Mouse (Mus musculus) spleen, postnatal 4 days (tissue): Measurements from ENCODE around the gene Ak3.
"Not testable (repeated sequence)": the region's sequence is repeated elsewhere in the genome, so short reads cannot be mapped to it uniquely, and the experiment has no call there.

ENCODE experiments used
- DNase-seq, 2 experiments: peaks; one replicate each; pipeline ENCODE4 v3.0.0; 2022; ENCODE audit warnings: low spot score in 2 of 2

The Ak3 gene

GRCm38 (mm10) chr19:29044353-29044768 lies 3.4 kb downstream of the Ak3 start:
- no peak for DNase-seq

DNA sequence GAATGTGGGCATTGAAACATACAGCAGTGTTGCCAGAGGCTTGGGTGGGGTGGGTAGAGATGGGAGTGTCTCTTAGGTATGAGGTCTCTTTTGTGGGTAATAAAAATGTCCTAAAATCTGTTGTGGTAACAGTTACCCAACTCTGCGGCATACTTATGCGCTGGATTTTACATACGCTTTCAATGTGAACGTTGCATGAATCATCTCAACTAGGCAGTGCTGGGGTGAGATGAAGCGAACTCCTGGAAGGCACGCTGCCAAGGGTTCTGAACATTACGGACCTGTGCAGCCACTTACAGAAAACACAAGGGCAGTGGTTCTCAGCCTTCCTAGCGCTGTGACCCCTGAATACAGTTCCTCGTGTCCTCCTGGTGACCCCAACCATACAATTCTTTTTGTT lies 5.1 kb downstream of the Ak3 start:
- DNase-seq = no peak

DNA sequence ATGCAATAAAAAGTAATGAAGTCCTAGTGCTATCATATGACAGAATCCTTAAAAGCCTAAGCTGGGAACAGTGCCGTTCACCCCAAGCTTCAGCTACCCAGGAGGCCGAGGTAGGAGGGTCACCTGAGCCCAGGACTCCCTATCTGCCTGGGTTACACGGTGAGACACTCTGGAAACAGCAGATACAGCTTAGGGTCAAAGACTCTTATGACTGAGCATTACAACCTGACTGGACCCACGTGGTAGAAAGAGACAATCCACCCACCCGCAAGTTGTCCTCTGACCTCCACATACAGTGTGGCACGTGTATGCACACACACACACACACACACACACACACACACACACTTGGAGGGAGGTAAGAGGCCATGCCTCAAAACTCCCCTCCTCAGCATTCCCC lies 5.6 kb downstream of the Ak3 start:
- DNase-seq = no peak

GRCm38 (mm10) chr19:29040206-29040605 lies 7.6 kb downstream of the Ak3 start:
- DNase-seq = no peak

GRCm38 (mm10) chr19:29039334-29039733 lies 8.4 kb downstream of the Ak3 start:
- DNase-seq = no peak

- DNase-seq = no peak
These were observed 10.2 kb downstream of the Ak3 start for GRCm38 (mm10) chr19:29037541-29037940.

DNA sequence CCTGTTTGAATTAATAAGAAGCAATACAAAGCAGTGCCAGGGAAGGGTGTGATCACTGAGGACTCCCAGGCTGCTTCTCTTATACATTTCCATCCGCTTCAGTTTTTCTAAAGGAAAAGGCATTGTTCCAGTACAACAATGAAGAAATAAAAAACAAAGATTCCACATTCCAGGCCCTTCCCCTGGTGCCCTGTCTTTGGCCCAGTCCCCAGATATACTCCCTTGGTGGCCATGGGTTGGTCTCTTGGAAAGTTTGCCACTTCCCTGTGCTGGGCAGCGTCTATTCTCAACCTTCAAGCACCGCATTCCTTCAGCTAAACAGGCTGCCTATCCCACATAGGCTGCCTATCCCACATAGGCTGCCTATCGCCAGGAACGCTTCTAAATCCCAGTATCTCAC lies 10.7 kb downstream of the Ak3 start:
- DNase-seq = no peak

DNA sequence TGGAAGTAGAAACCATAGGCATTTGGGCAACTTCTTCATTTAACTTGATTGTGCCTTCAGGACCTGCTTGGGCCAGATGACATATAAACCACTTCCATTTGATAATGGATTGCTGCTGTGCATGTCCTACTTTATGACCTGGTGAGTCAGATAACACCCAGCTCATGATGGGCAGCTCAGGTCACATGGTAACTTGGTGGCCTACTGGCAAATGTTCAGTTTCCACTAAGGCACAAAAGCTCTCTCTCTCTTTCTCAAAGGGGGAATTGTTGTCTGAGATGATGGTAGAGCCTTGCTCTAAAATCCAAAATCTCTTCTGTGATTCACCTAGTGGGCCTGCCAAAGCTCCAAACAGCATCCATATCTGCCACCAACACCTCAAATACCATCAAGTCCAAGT lies 15.1 kb downstream of the Ak3 start:
- DNase-seq = no peak

DNA sequence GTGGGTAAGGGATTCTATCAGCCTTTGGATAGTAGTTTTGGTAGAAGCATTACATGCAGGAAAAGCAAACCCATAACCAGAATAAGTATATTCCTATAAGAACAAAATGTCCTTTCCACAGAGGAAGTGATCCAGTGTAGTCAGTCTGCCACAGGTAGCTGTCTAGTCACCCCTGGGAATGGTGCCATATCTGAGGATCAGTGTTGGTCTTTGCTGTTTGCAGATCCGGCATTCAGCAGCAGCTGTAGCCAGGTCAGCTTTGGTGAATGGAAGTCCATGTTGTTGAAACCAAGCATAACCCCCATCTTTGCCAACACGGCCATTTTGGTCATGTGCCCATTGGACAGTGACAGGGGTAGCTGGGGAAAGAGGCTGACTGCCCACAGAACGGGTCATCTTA lies 16.0 kb downstream of the Ak3 start:
- DNase-seq = no peak

DNA sequence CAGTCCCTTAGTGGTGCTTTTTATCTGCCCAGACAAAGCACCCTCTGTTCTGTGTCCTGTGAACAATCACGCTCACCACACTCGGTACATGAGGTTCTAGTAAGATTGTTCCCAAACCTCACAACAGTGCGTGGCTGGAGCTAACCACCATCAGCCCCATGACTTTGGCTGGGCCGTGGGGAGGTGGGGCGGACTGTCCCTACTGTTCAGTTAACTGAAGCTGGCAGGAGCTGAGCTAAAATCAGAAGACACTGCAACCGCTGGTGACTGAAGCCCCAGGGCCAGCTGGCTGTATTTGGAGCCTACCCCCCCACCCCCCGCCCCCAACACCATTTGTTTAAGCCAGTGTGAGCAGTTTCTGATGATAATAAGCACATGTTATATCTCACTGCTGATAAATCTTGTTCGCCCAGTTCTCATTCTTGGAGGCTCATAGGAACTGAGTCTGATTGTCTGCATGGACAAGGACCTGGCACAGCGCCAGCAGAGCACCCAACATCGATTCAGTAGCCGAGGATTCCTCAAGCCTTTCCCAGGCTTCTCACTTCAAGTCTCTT lies 23.3 kb downstream of the Ak3 start:
- DNase-seq = no peak

DNA sequence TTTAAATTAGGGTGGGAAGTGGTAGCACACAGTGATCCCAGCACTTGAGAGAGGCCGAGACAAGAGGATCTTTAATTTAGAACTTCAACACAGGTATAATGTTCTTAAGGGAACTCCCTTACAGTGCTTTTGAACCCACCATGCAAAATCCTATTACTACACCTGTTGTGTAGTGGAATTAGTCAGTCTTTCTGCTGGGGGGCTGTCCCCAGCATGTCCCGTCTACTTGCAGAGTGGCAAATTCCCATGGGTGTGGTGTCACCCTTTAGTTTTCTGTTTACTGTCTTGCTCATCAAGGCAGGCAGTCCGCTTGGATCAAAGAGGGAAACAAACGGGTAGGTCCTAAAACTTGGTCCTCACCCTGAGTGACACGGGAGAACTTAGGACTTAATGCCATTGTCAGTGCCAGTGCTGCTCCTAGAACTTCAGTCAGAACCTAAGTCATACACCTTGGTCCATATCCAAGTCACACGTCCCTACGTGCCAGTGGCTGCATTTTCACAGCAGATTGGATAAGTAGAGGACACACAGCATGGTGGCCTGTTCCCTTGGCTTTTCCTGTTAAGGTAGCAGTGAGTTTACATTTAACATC lies 25.9 kb downstream of the Ak3 start:
- DNase-seq = no peak

DNA sequence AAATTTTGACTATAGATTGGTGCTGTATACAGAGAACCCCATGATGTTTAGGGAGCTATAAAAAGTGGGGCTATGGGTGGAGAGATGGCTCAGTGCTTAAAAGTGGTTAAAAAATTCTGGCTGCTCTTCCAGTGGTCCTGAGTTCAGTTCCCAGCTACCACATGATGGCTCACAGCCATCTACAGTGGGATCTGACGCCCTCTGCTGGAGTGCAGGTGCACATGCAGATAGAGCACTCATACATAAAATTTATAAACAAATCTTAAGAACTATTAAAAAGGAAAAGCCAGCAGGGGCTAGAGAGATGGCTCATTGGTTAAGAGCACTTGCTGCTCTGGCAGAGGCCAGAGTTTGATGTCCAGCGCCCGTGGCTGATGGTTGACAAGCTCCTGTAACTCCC lies 28.1 kb downstream of the Ak3 start:
- DNase-seq = no peak

DNA sequence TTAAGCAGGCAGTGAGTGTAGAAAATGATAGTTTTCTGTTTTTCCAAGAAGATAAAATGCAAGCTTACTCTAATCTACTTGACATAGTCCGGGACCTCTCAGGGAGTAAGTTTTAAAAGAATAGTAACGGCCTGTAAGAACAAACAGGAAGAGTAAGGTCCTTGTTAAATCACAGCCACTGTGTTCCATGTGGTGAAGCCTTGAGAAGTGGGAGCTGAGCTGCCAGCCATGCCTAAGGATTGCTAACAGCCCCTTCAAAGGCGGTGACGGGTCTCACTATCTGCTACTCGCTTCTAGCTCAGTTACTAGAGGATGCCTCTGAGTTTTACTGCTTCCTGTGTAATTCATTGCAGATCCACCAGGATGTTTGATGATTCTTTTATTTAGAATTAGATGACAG lies 31.0 kb downstream of the Ak3 start:
- DNase-seq = no peak

- no peak for DNase-seq
These were observed 31.5 kb downstream of the Ak3 start for GRCm38 (mm10) chr19:29016204-29016765.

DNA sequence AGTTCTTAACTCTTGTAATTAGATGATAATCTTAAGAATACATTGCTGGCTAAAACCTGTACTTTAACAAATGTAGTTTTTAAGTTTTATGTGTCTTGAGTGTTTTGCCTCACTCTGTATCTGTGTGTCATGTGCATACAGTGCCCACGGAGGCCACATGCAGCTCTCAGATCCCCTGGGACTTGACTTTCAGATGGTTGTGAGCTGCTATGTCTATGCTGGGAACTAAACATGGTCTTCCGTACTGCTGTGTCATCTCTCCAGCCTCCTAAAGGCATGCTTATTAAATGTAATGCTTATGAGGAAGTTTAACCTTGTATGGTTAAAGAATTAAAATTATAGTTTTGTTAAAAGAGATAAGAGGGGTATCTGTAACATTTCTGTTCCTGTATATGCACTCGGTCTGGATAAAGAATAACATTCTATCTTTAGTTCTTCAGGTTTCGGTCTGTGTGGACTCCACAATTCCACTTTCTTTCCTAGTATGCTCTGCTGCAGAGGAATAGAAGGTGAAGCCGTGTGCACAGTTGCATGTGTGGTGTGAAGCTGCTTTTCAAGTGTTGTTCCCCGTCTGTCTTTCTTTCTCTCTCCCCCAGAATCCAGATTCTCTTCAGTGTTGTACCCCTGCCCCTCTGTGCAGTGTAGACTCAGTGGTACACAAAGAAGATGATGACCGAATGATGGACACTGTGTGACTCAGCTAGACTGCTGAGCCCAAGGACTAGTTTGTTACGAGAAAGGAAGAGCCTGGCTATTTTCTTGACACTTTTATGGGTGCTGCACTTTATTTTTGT lies 32.2 kb downstream of the Ak3 start:
- DNase-seq = no peak

DNA sequence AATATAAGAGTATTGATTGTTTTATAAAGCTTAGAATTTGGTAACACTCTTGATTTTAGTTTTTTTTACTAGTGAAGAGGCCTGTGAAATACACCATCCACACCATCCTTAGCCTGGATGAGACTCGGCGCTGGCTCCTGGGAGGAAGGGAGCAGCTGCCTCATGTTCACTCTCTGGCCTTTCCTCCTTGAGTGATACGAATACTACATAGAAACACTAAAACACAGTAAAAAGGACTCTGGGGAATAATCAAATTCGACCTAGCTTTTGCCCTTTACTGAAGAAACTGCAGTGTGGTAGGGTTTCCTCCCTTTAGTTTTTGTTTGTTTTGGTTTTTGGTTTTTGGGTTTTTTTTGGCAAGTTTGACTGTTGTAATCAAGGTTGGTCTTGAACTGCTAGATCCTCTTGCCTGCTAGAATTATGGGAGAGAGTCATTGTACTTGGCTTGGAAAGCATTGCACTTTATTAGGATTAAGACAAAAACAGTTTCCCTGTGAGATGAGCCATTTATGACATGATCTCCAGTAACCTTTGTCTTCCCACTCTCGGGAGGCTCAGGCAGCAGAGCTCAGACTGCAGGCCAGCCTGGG lies 33.2 kb downstream of the Ak3 start:
- no peak for DNase-seq

- no peak for DNase-seq
These were observed 36.3 kb downstream of the Ak3 start for GRCm38 (mm10) chr19:29011355-29011990.

DNA sequence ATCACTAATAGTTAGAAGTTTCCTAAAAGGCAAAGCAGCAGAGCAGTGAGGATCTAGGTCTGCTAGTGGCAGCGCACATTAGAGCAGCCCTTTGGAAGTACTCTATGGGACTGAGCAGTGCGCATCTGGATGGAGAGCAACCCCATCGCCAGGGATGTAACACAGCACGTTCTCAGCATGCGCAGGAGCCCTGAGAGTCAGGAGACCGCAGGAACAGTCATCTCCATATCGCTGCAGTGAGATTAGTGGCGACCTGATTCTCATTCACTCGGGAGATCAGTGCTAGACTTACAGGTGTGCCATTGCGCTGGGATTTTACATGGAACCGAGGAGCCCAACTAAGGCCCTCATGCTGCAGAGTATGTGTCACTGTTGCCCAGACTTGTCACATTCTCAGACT lies 38.7 kb downstream of the Ak3 start:
- no peak for DNase-seq

- no peak for DNase-seq
These were observed 39.6 kb downstream of the Ak3 start for GRCm38 (mm10) chr19:29008069-29008706.

DNA sequence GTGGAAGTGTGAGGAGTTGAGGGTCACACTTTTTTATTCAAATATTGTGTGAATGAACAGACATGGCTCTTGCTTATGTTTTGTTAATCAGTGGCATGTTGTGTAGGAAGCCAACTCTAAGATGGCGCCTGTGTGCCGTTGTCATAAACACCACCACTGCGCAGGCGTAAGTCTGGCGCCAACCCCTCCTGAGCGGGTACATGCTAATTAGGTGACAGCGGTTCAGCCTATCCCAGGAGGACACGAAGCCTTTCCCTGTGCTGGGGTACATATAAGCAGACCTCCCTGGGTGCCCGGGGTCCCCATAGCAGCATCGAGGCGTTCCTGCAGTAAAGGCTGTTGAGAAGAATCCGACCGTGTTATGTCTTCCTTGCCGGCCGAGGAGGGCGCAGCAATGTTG lies 47.4 kb downstream of the Ak3 start:
- DNase-seq = not testable (repeated sequence)

DNA sequence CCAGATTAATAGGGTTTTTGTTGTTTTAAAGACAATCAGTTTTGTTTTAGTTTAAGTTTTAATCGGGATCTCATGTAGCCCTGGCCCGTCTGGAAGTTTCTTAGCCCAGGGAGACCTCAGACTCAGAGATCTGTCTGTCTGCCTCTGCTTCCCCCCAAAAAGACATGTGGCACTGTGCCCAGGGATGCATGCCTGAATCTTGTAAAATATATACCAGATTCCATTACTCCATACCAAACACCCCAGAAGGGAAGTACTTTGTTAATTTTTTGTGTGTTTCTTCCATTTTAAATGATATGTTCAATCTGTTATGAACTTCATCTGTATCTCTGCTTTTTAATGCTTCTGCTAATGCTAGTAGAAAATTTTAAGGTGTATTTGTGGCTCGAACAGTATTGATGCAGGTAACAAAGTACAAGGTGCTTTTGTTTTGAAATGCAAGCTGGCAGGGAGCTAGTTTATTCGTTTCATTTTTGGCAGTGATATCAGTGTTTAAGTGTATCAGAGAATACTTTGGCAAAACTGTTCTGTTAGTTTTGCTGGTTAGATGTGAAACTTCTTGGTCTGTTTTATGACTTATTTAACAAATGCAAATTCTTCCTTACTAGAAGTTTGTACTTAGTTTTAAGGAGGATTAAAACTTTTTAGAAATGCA lies 49.7 kb downstream of the Ak3 start:
- DNase-seq = no peak
